Mouse (Mus musculus): ENCODE measurements around the gene Mrpl51.

DNA sequence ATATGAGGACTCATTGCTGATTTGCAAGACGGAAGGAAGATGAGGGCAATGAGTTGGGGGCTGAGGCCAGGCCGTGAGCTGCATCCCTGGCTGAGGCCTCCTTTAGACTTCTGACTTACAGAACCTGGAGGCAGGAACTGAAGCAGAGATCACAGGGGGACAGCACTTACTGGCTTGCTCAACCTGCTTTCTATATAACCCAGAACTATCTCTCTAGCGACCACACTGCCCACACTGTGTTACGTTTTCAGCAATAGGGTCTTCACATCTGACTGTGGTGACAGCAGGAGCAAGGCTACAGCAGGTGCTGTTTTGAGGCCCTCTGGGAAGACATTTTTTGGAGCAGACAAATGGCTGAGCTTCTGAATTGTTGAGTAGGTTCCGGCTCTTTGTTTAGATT lies 49.0 kb downstream of the Mrpl51 start:
- TF ChIP-seq POLR2A (IDR thresholded peaks at IDR 0.05; ENCODE audit: insufficient read length, low read depth) (no peak), E2F4 (IDR thresholded peaks at IDR 0.05; ENCODE audit: insufficient read depth) (no peak), USF1 (IDR thresholded peaks at IDR 0.05; ENCODE audit: low read depth) (no peak), TCF12 (IDR thresholded peaks at IDR 0.05; ENCODE audit: insufficient read depth, poor library complexity, severe bottlenecking) (no peak), MAX (IDR thresholded peaks at IDR 0.05; ENCODE audit: low read depth) (no peak), SRF (IDR thresholded peaks at IDR 0.05; ENCODE audit: control insufficient read depth, insufficient read length, low read depth) (no peak), POLR2AphosphoS2 (IDR thresholded peaks at IDR 0.05; ENCODE audit: insufficient read length, low read depth) (no peak), REST (IDR thresholded peaks at IDR 0.05; ENCODE audit: insufficient read depth, insufficient read length) (no peak), MYOD1 (IDR thresholded peaks at IDR 0.05; ENCODE audit: control insufficient read depth in 1 of 3, insufficient read length in 2 of 3, low read depth in 2 of 3) (no peak), MYOG (IDR thresholded peaks at IDR 0.05; ENCODE audit: control insufficient read depth in 1 of 3, insufficient read depth in 1 of 3, insufficient read length in 2 of 3, low read depth in 2 of 3) (no peak), CEBPB (IDR thresholded peaks at IDR 0.05; ENCODE audit: insufficient read depth, poor library complexity, severe bottlenecking) (no peak)

Data from myocyte (in vitro differentiated cells).